Mouse (Mus musculus): Measurements from ENCODE around the gene Acsbg1.

DNA sequence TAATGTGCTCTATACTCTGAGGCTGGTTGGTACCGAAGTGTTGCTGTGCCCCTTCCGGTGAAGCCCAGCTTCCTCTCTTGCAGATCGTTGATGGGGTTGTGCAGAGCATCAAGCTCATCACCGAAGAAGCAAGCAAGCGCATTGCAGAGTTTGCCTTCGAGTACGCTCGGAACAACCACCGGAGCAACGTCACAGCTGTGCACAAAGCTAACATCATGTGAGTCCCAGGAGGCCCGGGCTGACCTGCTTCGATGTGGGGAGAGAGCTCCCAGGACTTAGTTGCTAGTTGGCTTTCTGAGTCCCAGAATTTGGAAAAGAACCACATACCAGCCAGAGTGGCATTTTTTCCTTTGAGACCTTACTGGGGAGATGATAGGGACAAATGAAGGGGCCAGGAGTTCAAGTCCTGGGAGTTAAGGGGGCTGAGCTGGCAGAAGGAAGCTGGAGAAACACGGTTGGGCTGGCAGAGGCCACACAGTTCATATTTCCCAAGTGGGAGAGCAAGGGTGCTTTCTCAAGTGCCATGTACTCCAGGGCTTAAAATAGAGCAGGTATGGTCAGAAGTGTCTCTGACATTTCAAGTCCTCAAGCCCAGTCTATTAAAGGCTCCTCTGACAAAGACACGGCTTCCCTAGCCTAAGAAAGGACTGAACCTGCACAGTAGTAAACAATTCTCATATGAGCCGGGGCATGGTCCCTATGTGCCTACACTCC is 64.8 kb downstream of the Acsbg1 start:
- TF ChIP-seq ZNF384 (IDR thresholded peaks at IDR 0.05; ENCODE audit: low read depth, low read length) (no peak), ZC3H11A (IDR thresholded peaks at IDR 0.05; ENCODE audit: borderline replicate concordance, low read depth, low read length) (no peak), MAFK (IDR thresholded peaks at IDR 0.05; ENCODE audit: insufficient read depth, low read depth, low read length) (no peak), CHD2 (IDR thresholded peaks at IDR 0.05; ENCODE audit: low read depth, low read length) (no peak)

Data from ES-E14 (cell line).